Mouse (Mus musculus): ENCODE measurements around the gene Knstrn.

DNA sequence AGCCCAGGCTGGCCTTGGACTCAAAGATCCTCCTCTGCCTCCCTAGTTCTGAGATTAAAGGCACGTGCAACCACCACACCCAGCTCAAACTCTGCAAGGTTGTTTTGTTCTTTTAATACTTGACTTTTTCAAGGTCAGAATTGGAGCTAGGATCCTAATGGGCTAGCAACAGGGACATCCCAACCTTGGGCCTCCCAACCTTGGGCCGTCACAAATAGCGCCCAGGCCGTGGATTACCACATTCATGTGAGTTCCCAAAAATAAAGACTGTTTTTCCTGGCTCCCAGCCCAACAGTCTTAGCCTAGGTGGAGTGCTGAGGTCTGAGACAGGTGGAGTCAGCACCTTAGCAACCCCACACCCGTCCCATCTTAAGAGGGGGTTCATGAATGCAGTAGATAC is 68.2 kb downstream of the Knstrn start:
- no peak for TF ChIP-seq POLR2A (IDR thresholded peaks at IDR 0.05; ENCODE audit: borderline replicate concordance, insufficient read depth, low read length)
- TF ChIP-seq CTCF (IDR thresholded peaks at IDR 0.05; ENCODE audit: borderline replicate concordance, insufficient read depth, low read depth, low read length) = no peak
